Mouse (Mus musculus): Measurements from ENCODE around the gene Glt1d1. TPM values are rescaled to one million over a fixed set of nuclear protein-coding genes. Genes with fewer than 3 reads are reported as not detected.
A peak's percentile ranks its signal among the peaks of the same experiment; 100 is the strongest.

The Glt1d1 gene
- total and polyA plus RNA-seq, 2 experiments = 9.7 to 38.2 TPM

DNA sequence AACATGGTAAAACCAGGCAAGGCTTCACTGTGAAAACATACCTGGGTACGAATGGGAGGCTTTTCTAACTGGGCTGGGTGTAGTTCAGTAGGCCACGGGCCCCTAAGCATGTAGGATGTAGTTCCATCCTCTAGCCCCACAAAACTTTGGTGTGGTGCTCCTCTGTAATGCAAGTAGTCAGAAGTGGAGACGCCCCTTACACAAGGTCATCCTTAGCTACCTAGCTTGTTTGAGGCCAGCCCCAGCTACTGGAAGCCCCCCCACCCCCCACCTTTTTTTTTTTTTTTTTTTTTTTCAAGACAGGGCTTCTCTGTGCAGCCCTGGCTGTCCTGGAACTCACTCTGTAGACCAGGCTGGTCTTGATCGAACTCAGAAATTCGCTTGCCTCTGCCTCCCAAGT is 28.9 kb downstream of the Glt1d1 start:
- H3K27ac ChIP-seq (replicated peaks; ENCODE audit: insufficient read depth, low read depth, low read length) = no peak overlapping the region
- TF ChIP-seq CTCF (IDR thresholded peaks at IDR 0.05; ENCODE audit: low read depth, low read length) = no peak
- TF ChIP-seq POLR2A (IDR thresholded peaks at IDR 0.05; ENCODE audit: extremely low read depth, insufficient read depth, low read length) = no peak
- peaks cover 48% of the 10 kb centered on the region for H3K36me3 ChIP-seq (ENCODE audit: control insufficient read depth, insufficient read depth, low read length)
- no peaks in the 10 kb centered on the region for H3K27me3 ChIP-seq (ENCODE audit: control insufficient read depth, insufficient read depth, low read length)
- no peak overlapping the region for H3K9ac ChIP-seq (ENCODE audit: low read depth, low read length)
- no peak overlapping the region for H3K4me3 ChIP-seq (ENCODE audit: insufficient read depth, low read depth, low read length)
- H3K79me2 ChIP-seq (ENCODE audit: control insufficient read depth, insufficient read depth, low read length) = no peaks in the 10 kb centered on the region
- 88% methylated on average over 5 of the region's 5 CpGs for WGBS
- no peaks in the 10 kb centered on the region for H3K4me1 ChIP-seq (ENCODE audit: control insufficient read depth, insufficient read depth, low read length)
- DNase-seq (ENCODE audit: extremely low read depth, low read depth, low spot score) = no peak

DNA sequence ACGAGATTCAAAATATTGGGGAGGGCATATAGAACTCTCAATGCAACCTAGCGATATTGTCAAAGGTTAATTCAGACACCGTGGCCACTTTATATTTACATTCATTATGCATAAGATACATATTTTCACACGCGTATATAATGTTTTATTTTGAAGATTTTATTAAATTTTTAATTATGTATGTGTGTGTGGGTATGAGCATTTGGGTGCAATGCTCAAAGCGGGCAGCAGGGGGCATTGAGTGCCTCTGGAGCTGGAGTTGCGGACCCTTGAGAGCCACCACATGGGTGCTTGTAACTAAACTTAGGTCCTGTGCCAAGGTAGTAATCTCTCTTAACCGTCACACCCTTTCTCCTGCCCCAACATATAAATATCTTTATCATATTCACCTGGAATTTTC is 41.9 kb downstream of the Glt1d1 start:
- Histone ChIP-seq H3K27me3 (ENCODE audit: control insufficient read depth, insufficient read depth, low read length) (no peaks in the 10 kb centered on the region), H3K79me2 (ENCODE audit: control insufficient read depth, insufficient read depth, low read length) (no peaks in the 10 kb centered on the region)
- 90% methylated on average over 8 of the region's 8 CpGs for WGBS

DNA sequence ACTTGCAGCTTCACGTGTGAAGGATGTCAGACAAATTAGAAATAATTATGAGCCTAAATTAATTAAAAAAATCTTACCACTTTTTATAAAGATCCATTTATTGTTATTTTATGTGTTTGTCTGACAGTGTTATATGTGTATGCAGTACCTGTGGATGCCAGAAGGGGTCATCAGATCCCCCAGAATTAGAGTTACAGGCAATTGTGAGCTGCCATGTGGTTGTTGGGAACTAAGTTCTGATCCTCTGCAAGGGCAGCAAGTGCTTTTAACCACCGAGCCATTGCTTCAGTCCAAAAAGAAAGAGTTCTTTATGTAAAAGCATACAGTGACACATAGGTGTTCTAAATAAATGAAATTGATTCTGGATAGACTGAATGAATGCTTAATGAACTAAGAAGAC is 45.5 kb downstream of the Glt1d1 start:
- Histone ChIP-seq H3K79me2 (ENCODE audit: control insufficient read depth, insufficient read depth, low read length) (no peaks in the 10 kb centered on the region), H3K4me3 (ENCODE audit: insufficient read depth, low read depth, low read length) (no peak overlapping the region), H3K4me1 (ENCODE audit: control insufficient read depth, insufficient read depth, low read length) (no peaks in the 10 kb centered on the region), H3K27me3 (ENCODE audit: control insufficient read depth, insufficient read depth, low read length) (no peaks in the 10 kb centered on the region), H3K36me3 (ENCODE audit: control insufficient read depth, insufficient read depth, low read length) (peaks cover 29% of the 10 kb centered on the region), H3K27ac (replicated peaks; ENCODE audit: insufficient read depth, low read depth, low read length) (no peak overlapping the region), H3K9ac (ENCODE audit: low read depth, low read length) (no peak overlapping the region)
- no peak for TF ChIP-seq POLR2A (IDR thresholded peaks at IDR 0.05; ENCODE audit: extremely low read depth, insufficient read depth, low read length)
- TF ChIP-seq CTCF (IDR thresholded peaks at IDR 0.05; ENCODE audit: low read depth, low read length) = no peak
- DNase-seq (ENCODE audit: extremely low read depth, low read depth, low spot score) = no peak
- WGBS = 98% methylated on average over 2 of the region's 2 CpGs

More for the DNA sequence above, 41.9 kb downstream of the Glt1d1 start:
- H3K27ac ChIP-seq (replicated peaks; ENCODE audit: insufficient read depth, low read depth, low read length) = no peak overlapping the region
- no peaks in the 10 kb centered on the region for H3K4me1 ChIP-seq (ENCODE audit: control insufficient read depth, insufficient read depth, low read length)
- H3K4me3 ChIP-seq (ENCODE audit: insufficient read depth, low read depth, low read length) = no peak overlapping the region
- peaks cover 36% of the 10 kb centered on the region for H3K36me3 ChIP-seq (ENCODE audit: control insufficient read depth, insufficient read depth, low read length)
- TF ChIP-seq CTCF (IDR thresholded peaks at IDR 0.05; ENCODE audit: low read depth, low read length) (peak; percentile 46), POLR2A (IDR thresholded peaks at IDR 0.05; ENCODE audit: extremely low read depth, insufficient read depth, low read length) (no peak)
- H3K9ac ChIP-seq (ENCODE audit: low read depth, low read length) = no peak overlapping the region
- no peak for DNase-seq (ENCODE audit: extremely low read depth, low read depth, low spot score)

DNA sequence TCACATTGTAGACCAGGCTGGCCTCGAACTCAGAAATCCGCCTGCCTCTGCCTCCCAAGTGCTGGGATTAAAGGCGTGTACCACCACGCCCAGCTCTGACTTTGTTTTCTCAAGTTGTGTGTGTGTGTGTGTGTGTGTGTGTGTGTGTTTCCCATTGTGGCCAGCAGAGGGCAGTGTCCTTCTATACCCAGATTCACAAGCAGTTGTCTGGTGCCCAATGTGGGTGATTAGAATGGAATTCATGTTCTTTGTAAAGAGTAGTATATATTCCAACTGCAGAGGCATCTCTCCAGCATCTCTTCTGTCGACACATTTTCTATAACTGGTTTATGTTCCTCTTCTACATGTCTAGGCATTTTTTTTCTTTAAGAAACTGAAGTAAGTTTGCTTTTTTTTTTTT is 46.4 kb downstream of the Glt1d1 start:
- TF ChIP-seq CTCF (IDR thresholded peaks at IDR 0.05; ENCODE audit: low read depth, low read length) = no peak; the same call in 1 of the 2 replicates
- no peak for TF ChIP-seq POLR2A (IDR thresholded peaks at IDR 0.05; ENCODE audit: extremely low read depth, insufficient read depth, low read length)
- Histone ChIP-seq H3K27me3 (ENCODE audit: control insufficient read depth, insufficient read depth, low read length) (no peaks in the 10 kb centered on the region), H3K4me1 (ENCODE audit: control insufficient read depth, insufficient read depth, low read length) (no peaks in the 10 kb centered on the region), H3K27ac (replicated peaks; ENCODE audit: insufficient read depth, low read depth, low read length) (no peak overlapping the region), H3K4me3 (ENCODE audit: insufficient read depth, low read depth, low read length) (no peak overlapping the region), H3K36me3 (ENCODE audit: control insufficient read depth, insufficient read depth, low read length) (peaks cover 28% of the 10 kb centered on the region), H3K79me2 (ENCODE audit: control insufficient read depth, insufficient read depth, low read length) (no peaks in the 10 kb centered on the region), H3K9ac (ENCODE audit: low read depth, low read length) (no peak overlapping the region)
- WGBS = 95% methylated on average over 5 of the region's 5 CpGs
- peak; percentile 24 for DNase-seq (ENCODE audit: extremely low read depth, low read depth, low spot score)

DNA sequence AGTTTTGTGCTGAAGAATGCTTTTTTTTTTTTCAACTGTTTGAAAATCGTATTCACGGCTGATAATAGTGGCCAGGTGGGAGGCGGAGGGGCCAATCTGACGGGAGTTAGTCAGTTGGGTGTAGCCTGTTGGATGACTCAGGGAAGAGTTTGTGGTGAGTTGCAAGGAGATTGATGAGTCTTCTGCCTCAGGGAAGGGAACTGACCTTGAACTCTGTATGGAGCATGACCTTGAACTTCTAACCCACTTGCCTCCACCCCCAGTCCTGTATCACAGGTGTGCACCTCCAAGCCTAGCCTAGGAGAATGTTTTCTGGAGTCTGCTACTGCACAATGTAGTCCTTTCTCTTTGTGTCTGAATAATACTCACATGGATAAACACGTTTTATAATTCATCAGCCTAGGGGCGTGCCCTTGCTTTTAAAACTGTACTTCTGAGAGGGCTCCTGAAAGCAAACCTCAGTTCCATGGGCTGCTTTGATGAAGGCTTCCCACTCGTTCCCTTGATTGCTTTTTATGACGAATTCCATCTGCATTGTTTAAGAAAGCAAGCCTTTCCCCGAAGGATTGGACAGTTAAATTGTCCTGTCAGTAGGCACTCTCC is 56.6 kb downstream of the Glt1d1 start:
- no peak overlapping the region for H3K27ac ChIP-seq (replicated peaks; ENCODE audit: insufficient read depth, low read depth, low read length)
- 83% methylated on average over 9 of the region's 9 CpGs for WGBS
- DNase-seq (ENCODE audit: extremely low read depth, low read depth, low spot score) = no peak
- H3K4me3 ChIP-seq (ENCODE audit: insufficient read depth, low read depth, low read length) = no peak overlapping the region
- peaks cover 38% of the 10 kb centered on the region for H3K36me3 ChIP-seq (ENCODE audit: control insufficient read depth, insufficient read depth, low read length)
- no peak overlapping the region for H3K9ac ChIP-seq (ENCODE audit: low read depth, low read length)
- H3K4me1 ChIP-seq (ENCODE audit: control insufficient read depth, insufficient read depth, low read length) = no peaks in the 10 kb centered on the region
- no peaks in the 10 kb centered on the region for H3K27me3 ChIP-seq (ENCODE audit: control insufficient read depth, insufficient read depth, low read length)
- no peak for TF ChIP-seq POLR2A (IDR thresholded peaks at IDR 0.05; ENCODE audit: extremely low read depth, insufficient read depth, low read length)
- H3K79me2 ChIP-seq (ENCODE audit: control insufficient read depth, insufficient read depth, low read length) = no peaks in the 10 kb centered on the region

DNA sequence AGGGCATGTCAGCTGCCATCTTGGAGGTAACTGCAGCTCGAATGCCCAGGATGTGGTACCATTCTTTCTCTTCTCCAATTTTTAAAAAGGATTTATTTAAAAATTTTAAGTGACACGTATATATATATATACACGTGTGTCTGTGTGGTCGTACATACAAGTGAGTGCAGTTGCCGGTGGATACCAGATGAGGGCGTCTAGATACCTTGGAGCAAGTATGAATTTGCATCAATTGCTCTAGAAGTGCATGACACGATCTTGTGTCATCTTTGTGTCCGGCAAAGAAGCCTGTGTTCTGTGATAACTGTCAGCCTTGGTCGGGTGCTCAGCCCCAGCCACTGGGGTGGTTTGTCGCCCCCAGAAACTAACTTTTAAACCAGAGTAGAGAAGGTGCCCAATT is 59.0 kb downstream of the Glt1d1 start:
- no peaks in the 10 kb centered on the region for H3K27me3 ChIP-seq (ENCODE audit: control insufficient read depth, insufficient read depth, low read length)
- DNase-seq (ENCODE audit: extremely low read depth, low read depth, low spot score) = no peak
- H3K27ac ChIP-seq (replicated peaks; ENCODE audit: insufficient read depth, low read depth, low read length) = no peak overlapping the region
- H3K79me2 ChIP-seq (ENCODE audit: control insufficient read depth, insufficient read depth, low read length) = no peaks in the 10 kb centered on the region
- no peak for TF ChIP-seq CTCF (IDR thresholded peaks at IDR 0.05; ENCODE audit: low read depth, low read length)
- TF ChIP-seq POLR2A (IDR thresholded peaks at IDR 0.05; ENCODE audit: extremely low read depth, insufficient read depth, low read length) = no peak
- WGBS = 93% methylated on average over 10 of the region's 10 CpGs
- H3K4me3 ChIP-seq (ENCODE audit: insufficient read depth, low read depth, low read length) = no peak overlapping the region
- no peak overlapping the region for H3K9ac ChIP-seq (ENCODE audit: low read depth, low read length)
- peaks cover 50% of the 10 kb centered on the region for H3K36me3 ChIP-seq (ENCODE audit: control insufficient read depth, insufficient read depth, low read length)
- H3K4me1 ChIP-seq (ENCODE audit: control insufficient read depth, insufficient read depth, low read length) = no peaks in the 10 kb centered on the region

All from liver, adult 2 months (tissue).